Mouse (Mus musculus) ES-Bruce4 (cell line): ENCODE measurements around the gene Ssr2. TPM values are rescaled to one million over a fixed set of nuclear protein-coding genes. Genes with fewer than 3 reads are reported as not detected.

Source experiments
- H3K27ac ChIP-seq: 2 replicates; pipeline ENCODE4 v1.5.1; 2012; ENCODE audit warnings: low read length, inconsistent platforms; ENCODE audit not compliant: insufficient read depth
- H3K27me3 ChIP-seq: 2 replicates; pipeline ENCODE4 v1.6.1; 2012; ENCODE audit warnings: mild to moderate bottlenecking, low read length, inconsistent platforms; ENCODE audit not compliant: control insufficient read depth, poor library complexity, insufficient read depth, severe bottlenecking
- H3K36me3 ChIP-seq: 2 replicates; pipeline ENCODE4 v1.6.1; 2012; ENCODE audit warnings: inconsistent platforms, mild to moderate bottlenecking, low read length, moderate library complexity; ENCODE audit not compliant: control insufficient read depth, poor library complexity, insufficient read depth, severe bottlenecking
- H3K4me1 ChIP-seq: one replicate; pipeline ENCODE4 v1.8.1; 2011; ENCODE audit warnings: low read length; ENCODE audit not compliant: control insufficient read depth, insufficient read depth
- H3K4me3 ChIP-seq: 2 replicates; pipeline ENCODE4 v1.5.1; 2011; ENCODE audit warnings: low read depth, mild to moderate bottlenecking, low read length
- H3K9ac ChIP-seq: 2 replicates; pipeline ENCODE4 v1.6.1; 2012; ENCODE audit warnings: low read depth, mild to moderate bottlenecking, inconsistent platforms; ENCODE audit not compliant: poor library complexity, severe bottlenecking
- H3K9me3 ChIP-seq: replicated peaks from 2 replicates; pipeline ENCODE4 v1.6.1; 2012; ENCODE audit warnings: mild to moderate bottlenecking, low read length, inconsistent platforms; ENCODE audit not compliant: control insufficient read depth, poor library complexity, insufficient read depth, severe bottlenecking
- CTCF ChIP-seq: IDR thresholded peaks from one replicate; pipeline ENCODE4 v1.8.1; 2011; ENCODE audit warnings: low read depth, low read length
- EP300 ChIP-seq: IDR thresholded peaks from 2 replicates; pipeline ENCODE4 v1.6.1; 2011; ENCODE audit warnings: low read depth, low read length; ENCODE audit not compliant: insufficient read depth
- POLR2A ChIP-seq: IDR thresholded peaks from one replicate; pipeline ENCODE4 v1.8.1; 2011; ENCODE audit warnings: low read length; ENCODE audit not compliant: insufficient read depth
- polyA plus RNA-seq: library from polyadenylated mRNA; stranded (reverse); fragments of >200 nt; gene quantifications from 2 replicates; pipeline ENCODE4 v1.2.4, GENCODE M21; 2011; ENCODE audit warnings: low read depth; ENCODE audit not compliant: missing spikeins, insufficient read depth, insufficient read length

Gene Ssr2
- polyA plus RNA-seq, 1 experiment, result 348 TPM

GRCm38 (mm10) chr3:88535005-88535404 lies 40.7 kb upstream of the Ssr2 start:
- peaks cover 17% of the 10 kb centered on the region for H3K4me1 ChIP-seq
- 0 out of 2 replicates have a peak overlapping the region, but pooled peaks have one; percentile 51 for H3K9ac ChIP-seq
- H3K27me3 ChIP-seq, result no peaks in the 10 kb centered on the region
- H3K4me3 ChIP-seq, result peak overlapping the region; percentile 3; the same call in 1 of the 2 replicates
- TF ChIP-seq CTCF, result no peak
- TF ChIP-seq EP300, result no peak
- no peak for TF ChIP-seq POLR2A
- peak overlapping the region; percentile 26; the same call in 1 of the 2 replicates for H3K27ac ChIP-seq
- peaks cover 8% of the 10 kb centered on the region; the same call in 1 of the 2 replicates for H3K36me3 ChIP-seq
- H3K9me3 ChIP-seq, result no peaks in the 10 kb centered on the region

- Histone ChIP-seq H3K27ac (no peak overlapping the region), H3K27me3 (no peaks in the 10 kb centered on the region), H3K36me3 (peaks cover 8% of the 10 kb centered on the region; the same call in 1 of the 2 replicates), H3K4me1 (peaks cover 20% of the 10 kb centered on the region), H3K4me3 (peak overlapping the region; percentile 26), H3K9me3 (no peaks in the 10 kb centered on the region), H3K9ac (peak overlapping the region; percentile 51)
- no peak for TF ChIP-seq CTCF
- no peak for TF ChIP-seq EP300
- TF ChIP-seq POLR2A, result no peak
These were observed 40.1 kb upstream of the Ssr2 start for GRCm38 (mm10) chr3:88535527-88535926.

- H3K36me3 ChIP-seq, result peaks cover 8% of the 10 kb centered on the region; the same call in 1 of the 2 replicates
- peak overlapping the region; percentile 68 for H3K4me3 ChIP-seq
- no peaks in the 10 kb centered on the region for H3K9me3 ChIP-seq
- H3K4me1 ChIP-seq, result peaks cover 22% of the 10 kb centered on the region
- H3K9ac ChIP-seq, result peak overlapping the region; percentile 51
- peak overlapping the region; percentile 24; the same call in 1 of the 2 replicates for H3K27ac ChIP-seq
- H3K27me3 ChIP-seq, result no peaks in the 10 kb centered on the region
- TF ChIP-seq POLR2A (peak; percentile 15), CTCF (no peak), EP300 (0 out of 2 replicates have a peak, but pooled peaks have one; percentile 38)
These were observed 39.4 kb upstream of the Ssr2 start for GRCm38 (mm10) chr3:88536103-88536930.

GRCm38 (mm10) chr3:88537146-88537545 lies 38.5 kb upstream of the Ssr2 start:
- Histone ChIP-seq H3K27ac (peak overlapping the region; percentile 31; the same call in 1 of the 2 replicates), H3K4me1 (peaks cover 22% of the 10 kb centered on the region), H3K4me3 (peak overlapping the region; percentile 68), H3K9me3 (no peaks in the 10 kb centered on the region), H3K36me3 (peaks cover 8% of the 10 kb centered on the region; the same call in 1 of the 2 replicates), H3K27me3 (no peaks in the 10 kb centered on the region), H3K9ac (peak overlapping the region; percentile 51; the same call in 1 of the 2 replicates)
- TF ChIP-seq CTCF (no peak), EP300 (no peak), POLR2A (no peak)

GRCm38 (mm10) chr3:88538271-88539145 lies 37.2 kb upstream of the Ssr2 start:
- Histone ChIP-seq H3K27me3 (no peaks in the 10 kb centered on the region), H3K9me3 (no peaks in the 10 kb centered on the region), H3K9ac (no peak overlapping the region), H3K4me3 (no peak overlapping the region), H3K4me1 (peaks cover 22% of the 10 kb centered on the region), H3K27ac (peak overlapping the region; percentile 27), H3K36me3 (peaks cover 8% of the 10 kb centered on the region; the same call in 1 of the 2 replicates)
- TF ChIP-seq POLR2A (no peak), CTCF (no peak), EP300 (no peak)
